Mouse (Mus musculus) lung, embryonic 14.5 days (tissue): ENCODE data around the gene Kcnab2. TPM values are rescaled to one million over a fixed set of nuclear protein-coding genes. Genes with fewer than 3 reads are reported as not detected.

ENCODE experiments used
- ATAC-seq: fragments of 200-750 bp; cut with Nextera tagmentation; 2 replicates; pipeline ENCODE4 v1.8.0; 2017; ENCODE audit warnings: mild to moderate bottlenecking, moderate TSS enrichment, moderate library complexity; ENCODE audit not compliant: insufficient read depth
- DNase-seq: peaks from one replicate; pipeline ENCODE4 v3.0.0-alpha.2; 2015
- H3K27ac ChIP-seq: fragments of 300-500 bp; sonication (generic); 2 replicates; pipeline ENCODE4 v1.5.1; 2014; ENCODE audit warnings: low read depth, mild to moderate bottlenecking, moderate library complexity
- H3K27me3 ChIP-seq: fragments of 300-500 bp; sonication (generic); 2 replicates; pipeline ENCODE4 v1.6.1; 2014; ENCODE audit warnings: low read length, control low read depth; ENCODE audit not compliant: insufficient read depth
- H3K36me3 ChIP-seq: fragments of 300-500 bp; sonication (generic); 2 replicates; pipeline ENCODE4 v1.6.1; 2014; ENCODE audit warnings: control low read depth; ENCODE audit not compliant: insufficient read depth
- H3K4me1 ChIP-seq: fragments of 300-500 bp; sonication (generic); 2 replicates; pipeline ENCODE4 v1.6.1; 2014; ENCODE audit warnings: antibody characterized with exemption, control low read depth; ENCODE audit not compliant: insufficient read depth
- H3K4me2 ChIP-seq: fragments of 300-500 bp; sonication (generic); 2 replicates; pipeline ENCODE4 v1.6.1; 2014; ENCODE audit warnings: mild to moderate bottlenecking
- H3K4me3 ChIP-seq: fragments of 300-500 bp; sonication (generic); 2 replicates; pipeline ENCODE4 v1.5.1; 2014; ENCODE audit warnings: low read depth, low read length
- H3K9ac ChIP-seq: fragments of 300-500 bp; sonication (generic); 2 replicates; pipeline ENCODE4 v1.6.1; 2014
- H3K9me3 ChIP-seq: fragments of 300-500 bp; sonication (generic); 2 replicates; pipeline ENCODE4 v1.6.1; 2016; ENCODE audit warnings: low read depth, low read length, control low read depth
- CTCF ChIP-seq: IDR thresholded peaks from 2 replicates; pipeline ENCODE4 v1.5.1; 2016; ENCODE audit warnings: antibody characterized with exemption, low read depth
- WGBS: fragments of 180-500 bp; shearing (Covaris S2); extraction: QIAGEN DNeasy Blood & Tissue Kit; methylation state at CpG from one replicate; pipeline ENCODE4 v1.1.7; 2014; 5-methylcytosine and 5-hydroxymethylcytosine counted together
- polyA plus RNA-seq: library from polyadenylated mRNA; unstranded; fragments of >200 nt; fragmentation: Nextera tagmentation; extraction: Ambion mirVana; gene quantifications from 2 replicates; pipeline ENCODE4 v1.2.1, GENCODE M21; 2014

The Kcnab2 gene
- polyA plus RNA-seq, 1 experiment from 2014 or later: 3.6 TPM

- Histone ChIP-seq H3K27ac (no peak overlapping the region), H3K4me3 (no peak overlapping the region), H3K27me3 (no peaks in the 10 kb centered on the region), H3K9ac (no peak overlapping the region), H3K4me2 (no peak overlapping the region), H3K4me1 (no peaks in the 10 kb centered on the region), H3K36me3 (no peaks in the 10 kb centered on the region), H3K9me3 (no peaks in the 10 kb centered on the region)
- DNase-seq (no peak), ATAC-seq (no peak)
- no peak for TF ChIP-seq CTCF
- WGBS: 80% methylated on average over 17 of the region's 17 CpGs
Measured at GRCm38 (mm10) chr4:152392627-152393026, 85.0 kb downstream of the Kcnab2 start.

DNA sequence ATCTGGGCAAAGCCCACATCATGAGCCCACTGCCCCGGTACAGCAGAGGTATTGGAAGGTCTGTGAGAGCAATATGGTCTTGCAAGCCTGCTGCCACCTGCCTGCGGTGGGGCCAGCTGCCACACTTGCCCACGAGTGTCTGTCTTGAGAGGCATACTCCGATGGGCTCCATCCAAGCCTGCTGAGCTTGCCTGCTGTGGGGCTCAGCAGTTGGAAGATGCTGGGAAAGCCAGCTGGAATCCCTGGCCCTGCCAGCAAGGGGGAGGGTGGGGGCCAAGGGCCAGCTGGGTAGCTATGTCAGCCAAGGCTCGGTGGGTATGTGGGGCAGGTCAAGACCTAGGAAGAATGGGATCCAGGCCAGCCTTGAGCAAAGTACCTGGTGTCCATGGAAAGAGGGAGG, 85.5 kb downstream of the Kcnab2 start:
- Histone ChIP-seq H3K36me3 (no peaks in the 10 kb centered on the region), H3K4me3 (no peak overlapping the region), H3K9ac (no peak overlapping the region), H3K4me2 (no peak overlapping the region), H3K27ac (no peak overlapping the region), H3K9me3 (no peaks in the 10 kb centered on the region), H3K27me3 (no peaks in the 10 kb centered on the region), H3K4me1 (no peaks in the 10 kb centered on the region)
- 76% methylated on average over 5 of the region's 5 CpGs for WGBS
- ATAC-seq (no peak), DNase-seq (no peak)
- no peak for TF ChIP-seq CTCF

- DNase-seq (no peak), ATAC-seq (no peak)
- H3K4me2 ChIP-seq: no peak overlapping the region
- no peaks in the 10 kb centered on the region for H3K9me3 ChIP-seq
- H3K4me3 ChIP-seq: no peak overlapping the region
- H3K9ac ChIP-seq: no peak overlapping the region
- no peak overlapping the region for H3K27ac ChIP-seq
- WGBS: 56% methylated on average over 16 of the region's 16 CpGs
- no peaks in the 10 kb centered on the region for H3K27me3 ChIP-seq
- no peaks in the 10 kb centered on the region for H3K36me3 ChIP-seq
- H3K4me1 ChIP-seq: no peaks in the 10 kb centered on the region
- peak; percentile 41 for TF ChIP-seq CTCF
Measured at GRCm38 (mm10) chr4:152385644-152386043, 92.0 kb downstream of the Kcnab2 start.

DNA sequence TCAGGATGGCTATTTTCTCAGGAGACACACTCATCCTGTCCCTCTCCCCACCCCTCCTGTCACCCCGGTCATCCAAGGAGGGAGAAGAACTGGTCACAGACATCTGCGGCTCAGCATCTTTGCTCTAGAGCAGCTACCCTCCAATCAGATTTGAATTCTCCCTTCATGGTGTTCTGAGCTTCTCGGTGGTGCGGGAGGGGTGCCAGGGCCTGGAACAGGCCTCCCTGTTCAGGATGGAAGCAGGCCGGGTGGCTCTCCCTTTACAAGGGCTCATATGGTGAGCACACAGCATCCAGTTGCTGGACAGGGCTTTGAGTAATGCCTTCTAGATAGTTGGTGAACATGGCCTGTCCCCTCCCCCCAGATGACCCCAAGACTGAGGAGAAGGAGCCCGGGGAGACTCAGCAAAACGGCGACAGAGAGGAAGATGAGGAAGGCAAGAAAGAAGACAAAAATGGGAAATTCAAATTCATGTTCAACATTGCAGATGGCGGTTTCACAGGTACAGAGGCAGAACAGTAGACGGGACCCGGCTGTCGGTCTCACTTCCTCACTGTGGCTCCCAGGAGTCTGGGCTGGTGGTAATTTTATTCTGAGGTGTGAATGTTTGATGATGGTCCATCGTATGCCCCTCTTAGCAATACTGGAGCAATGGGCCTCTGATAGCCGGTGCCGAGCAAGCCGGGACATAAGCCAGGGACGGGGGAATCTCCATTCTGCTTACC, 95.0 kb downstream of the Kcnab2 start:
- Histone ChIP-seq H3K4me1 (no peaks in the 10 kb centered on the region), H3K36me3 (no peaks in the 10 kb centered on the region), H3K9ac (no peak overlapping the region), H3K27ac (no peak overlapping the region), H3K4me2 (no peak overlapping the region), H3K9me3 (no peaks in the 10 kb centered on the region), H3K4me3 (no peak overlapping the region), H3K27me3 (no peaks in the 10 kb centered on the region)
- ATAC-seq (no peak), DNase-seq (no peak)
- TF ChIP-seq CTCF: no peak
- WGBS: 76% methylated on average over 16 of the region's 17 CpGs

DNA sequence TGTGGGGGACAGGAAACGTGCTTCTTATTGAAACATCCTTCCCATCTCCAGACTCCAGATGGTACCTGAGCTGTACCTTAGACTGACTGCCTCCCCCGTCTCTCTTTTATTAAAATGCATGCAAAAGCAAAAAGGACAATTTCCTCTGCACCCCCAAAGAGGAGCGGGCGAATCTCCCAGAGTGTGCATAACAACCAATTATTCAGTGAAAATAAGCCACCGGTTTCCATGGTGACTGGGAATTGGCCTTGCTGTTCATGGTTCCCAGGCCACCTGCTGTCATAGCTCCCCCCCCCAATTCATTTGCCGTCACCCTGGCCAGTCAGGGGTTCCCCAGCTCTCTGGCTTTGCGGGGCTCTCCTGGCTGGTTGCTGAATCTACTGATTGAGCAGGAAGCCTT, 112.4 kb downstream of the Kcnab2 start:
- no peak overlapping the region for H3K4me2 ChIP-seq
- no peaks in the 10 kb centered on the region for H3K36me3 ChIP-seq
- TF ChIP-seq CTCF: no peak
- ATAC-seq (no peak), DNase-seq (no peak)
- WGBS: 65% methylated on average over 7 of the region's 7 CpGs
- no peaks in the 10 kb centered on the region for H3K4me1 ChIP-seq
- H3K27me3 ChIP-seq: peaks cover 4% of the 10 kb centered on the region; the same call in 1 of the 2 replicates
- H3K9me3 ChIP-seq: no peaks in the 10 kb centered on the region
- H3K9ac ChIP-seq: no peak overlapping the region
- H3K4me3 ChIP-seq: no peak overlapping the region
- H3K27ac ChIP-seq: no peak overlapping the region

GRCm38 (mm10) chr4:152362180-152362579, 115.5 kb downstream of the Kcnab2 start:
- Histone ChIP-seq H3K4me3 (no peak overlapping the region), H3K4me1 (no peaks in the 10 kb centered on the region), H3K36me3 (no peaks in the 10 kb centered on the region), H3K27me3 (peaks cover 14% of the 10 kb centered on the region; the same call in 1 of the 2 replicates), H3K9ac (no peak overlapping the region), H3K9me3 (no peaks in the 10 kb centered on the region), H3K27ac (no peak overlapping the region), H3K4me2 (no peak overlapping the region)
- no peak for ATAC-seq
- no peak for TF ChIP-seq CTCF
- DNase-seq: no peak
- 43% methylated on average over 9 of the region's 9 CpGs for WGBS

DNA sequence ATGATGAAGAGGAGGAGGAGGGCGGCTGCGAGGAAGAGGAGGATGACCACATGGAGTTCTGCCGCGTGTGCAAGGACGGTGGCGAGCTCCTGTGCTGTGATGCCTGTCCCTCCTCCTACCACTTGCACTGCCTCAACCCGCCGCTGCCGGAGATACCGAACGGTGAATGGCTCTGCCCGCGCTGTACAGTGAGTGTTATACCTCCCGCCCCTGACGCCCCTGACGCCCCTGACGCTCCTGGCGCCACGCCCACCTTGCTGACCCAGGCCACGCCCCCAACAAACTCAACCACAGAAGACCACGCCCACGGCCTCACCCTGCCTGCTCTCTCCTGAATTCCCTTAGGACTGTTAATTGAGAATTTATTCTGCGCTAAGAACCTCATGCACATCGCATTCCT, 116.8 kb downstream of the Kcnab2 start:
- H3K4me1 ChIP-seq: no peaks in the 10 kb centered on the region
- H3K36me3 ChIP-seq: no peaks in the 10 kb centered on the region
- 0 out of 2 replicates have a peak, but pooled peaks have one; percentile 1 for TF ChIP-seq CTCF
- no peak overlapping the region for H3K4me3 ChIP-seq
- ATAC-seq (peak; percentile 71), DNase-seq (peak; percentile 77)
- H3K4me2 ChIP-seq: peak overlapping the region; percentile 18
- H3K9ac ChIP-seq: no peak overlapping the region
- H3K27me3 ChIP-seq: peaks cover 14% of the 10 kb centered on the region; the same call in 1 of the 2 replicates
- no peak overlapping the region for H3K27ac ChIP-seq
- H3K9me3 ChIP-seq: no peaks in the 10 kb centered on the region
- 2% methylated on average over 24 of the region's 24 CpGs for WGBS
